Mouse (Mus musculus) left cerebral cortex, postnatal 10 days (tissue): ENCODE measurements at regions not wholly inside any gene's neighbourhood (a gene's known extent, or its start where the extent isn't known, plus 50 kb on each side); places are given as distances from the start of the nearest gene placed in this dataset.

ENCODE experiments used
- DNase-seq, 2 experiments: peaks; one replicate each; pipeline ENCODE4 v3.0.0; 2021 to 2022; ENCODE audit warnings: low spot score in 2 of 2, mixed read lengths in 1 of 2; ENCODE audit errors: extremely low spot score in 1 of 2
- intact Hi-C: fragments of 180-260 bp; cut with DNase I; formaldehyde crosslinking; loops from one replicate; pipeline ENCODE4 v1.15.1; 2025

- no peak for DNase-seq
Observed at GRCm38 (mm10) chr4:106186684-106187083, 129.3 kb upstream of the Usp24 start.

GRCm38 (mm10) chr4:106190248-106190647, 125.8 kb upstream of the Usp24 start:
- DNase-seq, result no peak
- intact Hi-C loops, result no loop called here

More at GRCm38 (mm10) chr4:106186684-106187083, 129.3 kb upstream of the Usp24 start:
- intact Hi-C loops, result no loop called here

DNA sequence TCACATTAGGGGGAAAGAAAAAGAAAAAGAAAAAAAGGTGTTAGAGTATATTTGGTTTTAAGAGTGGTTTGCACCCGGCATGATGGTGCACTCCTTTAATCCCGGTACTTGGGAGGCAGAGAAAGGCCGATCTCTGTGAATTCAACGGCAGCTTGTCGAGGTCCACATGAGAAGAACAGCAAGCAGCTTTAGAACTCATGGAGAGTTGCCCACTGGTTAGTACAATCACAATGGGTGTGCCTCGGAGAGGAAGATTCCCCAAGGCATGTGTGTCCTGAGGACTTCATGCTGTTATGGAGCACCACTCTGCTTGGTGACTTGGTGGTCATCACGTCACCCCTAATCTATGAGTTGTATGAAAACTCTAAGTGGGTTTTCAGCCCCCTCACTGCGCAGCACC, 124.7 kb upstream of the Usp24 start:
- DNase-seq, result no peak
- intact Hi-C loops, result no loop called here

GRCm38 (mm10) chr4:106191843-106192242, 124.2 kb upstream of the Usp24 start:
- intact Hi-C loops, result no loop called here

GRCm38 (mm10) chr4:106193204-106193945, 122.6 kb upstream of the Usp24 start:
- intact Hi-C loops, result no loop called here
- no peak for DNase-seq

More at GRCm38 (mm10) chr4:106191843-106192242, 124.2 kb upstream of the Usp24 start:
- no peak for DNase-seq

GRCm38 (mm10) chr4:106195497-106196166, 120.4 kb upstream of the Usp24 start:
- DNase-seq, result no peak
- intact Hi-C loops, result no loop called here

- peak in 1 of 2 experiments; percentile 69 for DNase-seq
- intact Hi-C loops, result no loop called here
Observed at GRCm38 (mm10) chr4:106199833-106200232, 116.2 kb upstream of the Usp24 start.

GRCm38 (mm10) chr4:106200241-106200640, 115.8 kb upstream of the Usp24 start:
- intact Hi-C loops, result no loop called here
- peak in 1 of 2 experiments; percentile 55 for DNase-seq

DNA sequence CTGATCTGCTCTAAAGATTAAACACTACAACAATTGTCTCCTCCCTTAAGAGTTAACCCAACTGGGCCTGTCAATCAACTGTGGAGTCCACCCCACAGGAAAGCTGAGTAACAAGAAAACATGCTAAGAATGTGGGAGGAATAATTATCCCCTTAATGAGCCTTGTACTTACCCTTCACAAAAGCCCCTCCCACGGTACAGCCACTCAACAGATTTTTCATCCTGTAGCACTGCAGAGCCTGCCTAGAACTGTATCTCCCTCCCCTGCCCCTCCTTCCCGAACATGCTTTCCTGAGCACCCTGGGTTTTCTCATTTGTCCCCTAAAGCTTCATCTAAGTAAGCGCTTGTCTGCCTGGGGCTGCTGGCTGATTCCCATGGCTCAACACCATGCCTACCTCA, 113.5 kb upstream of the Usp24 start:
- DNase-seq, result no peak
- intact Hi-C loops, result no loop called here

DNA sequence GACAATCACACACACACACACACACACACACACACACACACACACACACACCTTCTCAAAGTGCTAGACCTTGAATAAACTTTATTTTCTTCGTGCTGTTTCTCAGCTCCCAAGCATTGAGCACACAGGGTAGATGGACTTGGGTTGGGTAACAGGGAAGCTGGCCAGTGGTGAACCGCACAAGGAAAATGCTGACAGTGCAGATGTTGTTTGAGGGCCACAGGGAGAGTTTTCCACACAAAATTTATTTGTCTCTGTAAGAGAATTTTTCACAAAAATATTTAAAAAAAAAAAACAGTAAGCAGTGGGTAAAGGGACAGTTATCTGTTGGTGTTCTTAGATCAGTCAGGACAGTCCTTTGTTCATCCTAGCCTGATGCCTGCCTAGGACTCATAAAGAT, 110.8 kb upstream of the Usp24 start:
- DNase-seq, result no peak
- intact Hi-C loops, result no loop called here

GRCm38 (mm10) chr4:106206023-106206422, 110.0 kb upstream of the Usp24 start:
- intact Hi-C loops, result no loop called here
- no peak for DNase-seq

DNA sequence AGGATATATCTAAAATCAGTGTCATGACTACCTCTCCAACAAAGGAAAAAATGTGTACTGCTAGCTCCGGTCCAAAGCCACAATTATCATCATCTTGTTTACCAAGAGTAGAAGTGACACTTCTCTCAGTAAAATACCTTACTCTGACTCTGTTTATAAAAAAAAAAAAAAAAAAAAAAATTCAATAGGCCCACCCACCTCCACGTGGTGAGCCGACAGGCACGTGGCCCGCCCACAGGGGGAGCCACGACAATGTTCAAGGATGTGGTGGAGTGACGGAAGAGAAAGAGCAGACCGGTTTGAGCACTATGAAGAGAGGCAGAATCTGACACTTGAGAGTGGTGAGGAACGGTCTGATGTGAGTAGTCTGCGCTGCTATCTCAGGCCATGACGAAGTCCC, 106.5 kb upstream of the Usp24 start:
- intact Hi-C loops, result no loop called here
- no peak for DNase-seq

DNA sequence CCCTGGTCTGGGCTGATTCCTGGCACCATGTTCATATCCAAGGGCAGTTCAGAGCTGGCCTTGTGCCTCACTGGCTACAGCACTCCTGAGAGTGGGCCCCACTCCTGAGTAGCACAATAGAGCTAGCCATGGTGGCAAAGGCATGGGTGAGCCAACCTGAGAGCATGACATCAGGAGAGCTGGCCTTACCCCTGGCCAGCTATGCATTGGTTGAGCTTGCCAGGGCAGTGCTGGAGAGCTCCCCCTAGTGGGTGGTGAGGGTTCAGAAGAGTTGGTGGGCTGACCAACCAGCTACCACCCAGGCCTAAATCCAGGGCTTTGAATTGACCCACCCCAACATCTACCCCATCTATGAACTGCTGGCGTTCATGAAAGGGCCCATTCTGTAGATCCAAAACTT, 106.0 kb upstream of the Usp24 start:
- intact Hi-C loops, result no loop called here
- DNase-seq, result no peak

DNA sequence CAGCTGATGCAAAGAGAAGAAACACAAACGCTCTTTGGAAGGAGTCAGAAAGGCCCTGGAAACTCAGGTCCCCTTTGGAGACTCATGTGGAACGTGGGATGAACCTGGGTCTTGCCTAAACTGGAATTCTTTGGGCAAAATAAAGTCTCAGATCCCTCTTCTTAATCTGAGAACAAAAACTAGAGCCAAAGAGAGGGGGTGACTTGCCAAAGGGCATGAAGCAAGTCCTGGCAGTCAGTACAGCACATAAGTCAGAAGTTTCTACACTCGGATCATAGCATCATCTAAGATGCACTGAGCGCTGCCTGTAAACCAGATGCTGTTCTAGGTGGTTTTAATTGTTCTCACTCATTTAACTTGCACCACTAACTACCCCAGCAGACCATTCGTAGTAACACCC, 101.8 kb upstream of the Usp24 start:
- intact Hi-C loops, result no loop called here
- DNase-seq, result no peak

GRCm38 (mm10) chr4:106220621-106221020, 95.4 kb upstream of the Usp24 start:
- intact Hi-C loops, result loop anchor here (10.0 kb wide), 1 partner anchor 1186 kb away; no protein-coding TSS in a partner anchor

GRCm38 (mm10) chr4:106225184-106225862, 90.7 kb upstream of the Usp24 start:
- peak; percentile 45 to 48 for DNase-seq
- intact Hi-C loops, result loop anchor here (1.0 to 10.0 kb wide), 2 partner anchors 1075 to 1191 kb away; no protein-coding TSS in a partner anchor

More at GRCm38 (mm10) chr4:106220621-106221020, 95.4 kb upstream of the Usp24 start:
- no peak for DNase-seq

DNA sequence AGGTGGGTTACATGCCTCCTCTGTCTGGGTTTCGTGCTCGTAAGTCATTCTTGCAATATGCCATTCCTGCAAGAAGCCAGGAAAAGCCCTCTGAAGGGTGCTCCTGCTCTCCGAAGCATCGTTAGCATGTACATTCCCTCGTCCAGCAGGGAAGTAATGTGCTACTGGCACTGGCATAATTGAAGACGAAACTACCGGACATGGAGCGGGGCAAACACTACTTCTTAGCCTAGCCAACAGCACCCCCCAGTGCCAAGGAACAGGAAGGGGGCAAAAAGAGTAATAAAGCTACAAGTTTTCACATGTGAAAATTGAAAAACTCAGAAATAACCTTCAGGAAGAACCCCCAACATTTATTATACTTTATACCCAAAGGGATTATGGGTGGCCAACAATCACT, 88.6 kb upstream of the Usp24 start:
- intact Hi-C loops, result loop anchor here (10.0 kb wide), 1 partner anchor 1193 kb away; no protein-coding TSS in a partner anchor

GRCm38 (mm10) chr4:106228534-106228933, 87.5 kb upstream of the Usp24 start:
- DNase-seq, result peak; percentile 70 to 73
- intact Hi-C loops, result loop anchor here (2.0 to 10.0 kb wide), 2 partner anchors 146 to 1194 kb away; no protein-coding TSS in a partner anchor

More for the DNA sequence above, 88.6 kb upstream of the Usp24 start:
- DNase-seq, result no peak

GRCm38 (mm10) chr4:106229526-106229925, 86.5 kb upstream of the Usp24 start:
- DNase-seq, result no peak
- intact Hi-C loops, result loop anchor here (2.0 to 10.0 kb wide), 2 partner anchors 145 to 1195 kb away; no protein-coding TSS in a partner anchor
